Mouse (Mus musculus): ENCODE measurements around the gene Phykpl. TPM values are rescaled to one million over a fixed set of nuclear protein-coding genes. Genes with fewer than 3 reads are reported as not detected.

Gene Phykpl
- total RNA-seq (2023) = 5.9 and 6.2 TPM in 2 replicates

DNA sequence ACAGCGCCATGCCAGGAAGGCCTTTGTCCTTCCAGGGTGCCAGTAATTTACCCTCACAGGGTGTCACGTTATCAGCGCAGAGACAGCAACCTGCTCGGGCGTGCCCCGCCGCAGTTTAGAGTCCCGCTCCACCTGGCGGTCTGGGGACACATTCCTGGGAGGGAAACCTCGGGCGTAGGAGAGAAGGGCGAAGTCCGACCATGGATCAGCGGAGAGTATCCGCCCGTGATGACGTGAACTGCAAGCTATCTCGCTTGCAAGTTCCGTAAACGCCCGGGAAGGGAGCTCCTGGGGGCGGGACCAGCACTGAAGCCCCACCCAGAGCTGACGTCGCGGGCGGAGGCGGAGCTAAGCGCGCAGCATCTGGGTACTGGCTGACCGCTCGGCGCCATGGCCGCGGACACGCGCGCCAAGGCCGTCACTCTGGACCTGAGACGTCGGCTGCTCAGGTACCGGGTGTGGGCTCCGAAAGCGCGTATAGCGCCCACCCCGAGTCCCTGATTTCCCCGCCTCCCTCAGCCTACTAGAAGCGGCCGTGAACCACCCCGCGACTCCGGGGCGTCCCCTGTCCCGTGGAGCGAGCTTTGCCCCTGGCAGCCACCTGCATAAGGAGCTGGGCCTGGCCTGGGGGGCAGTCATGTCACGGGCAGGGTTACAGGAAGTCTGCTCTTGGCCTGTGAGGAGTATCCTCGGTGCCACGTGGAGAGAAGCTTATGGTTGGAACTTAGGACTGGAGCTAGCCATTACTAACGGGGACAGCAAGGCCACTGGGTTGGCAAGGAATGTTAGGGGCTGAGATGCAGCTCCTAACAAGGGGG, at the start of gene Phykpl:
Gene Phykpl, plus strand, starts transcription at position 327 of the 818 bp plus-strand sequence.

DNA sequence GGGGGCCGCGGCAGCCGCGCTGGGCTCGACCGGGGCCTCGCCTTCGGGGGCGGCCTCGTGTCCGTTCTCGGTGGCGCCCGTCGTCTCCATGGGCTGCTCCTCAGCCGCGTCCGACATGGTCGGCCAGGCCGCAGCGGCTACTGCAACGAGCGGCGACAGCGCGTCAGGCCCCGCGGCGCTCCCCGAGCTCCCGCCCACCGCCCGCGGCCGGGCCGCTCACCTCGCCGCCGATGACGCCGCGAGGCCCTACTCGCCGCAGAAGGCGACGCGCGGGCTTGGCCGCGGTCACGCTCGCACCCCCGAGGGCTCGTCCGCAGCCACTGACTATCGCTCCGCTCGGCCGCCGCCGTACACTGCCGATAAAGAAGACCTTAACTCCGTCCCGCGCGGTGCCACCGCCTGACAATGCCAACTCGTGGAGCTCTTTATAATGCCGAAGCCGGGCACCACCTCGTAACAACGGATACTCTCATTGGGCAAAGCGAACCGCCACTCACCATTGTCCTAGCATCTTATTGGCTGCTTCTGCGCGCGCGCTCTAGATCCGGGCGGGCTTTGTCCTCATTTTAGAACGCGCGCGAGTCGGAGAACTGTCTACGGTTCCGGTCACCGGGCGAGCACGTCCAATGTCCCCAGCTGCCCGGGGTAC, 22.0 kb downstream of the Phykpl start, which contains the start of gene Hnrnpab:
Gene Hnrnpab, minus strand, starts transcription at position 401 of the 649 bp plus-strand sequence.

DNA sequence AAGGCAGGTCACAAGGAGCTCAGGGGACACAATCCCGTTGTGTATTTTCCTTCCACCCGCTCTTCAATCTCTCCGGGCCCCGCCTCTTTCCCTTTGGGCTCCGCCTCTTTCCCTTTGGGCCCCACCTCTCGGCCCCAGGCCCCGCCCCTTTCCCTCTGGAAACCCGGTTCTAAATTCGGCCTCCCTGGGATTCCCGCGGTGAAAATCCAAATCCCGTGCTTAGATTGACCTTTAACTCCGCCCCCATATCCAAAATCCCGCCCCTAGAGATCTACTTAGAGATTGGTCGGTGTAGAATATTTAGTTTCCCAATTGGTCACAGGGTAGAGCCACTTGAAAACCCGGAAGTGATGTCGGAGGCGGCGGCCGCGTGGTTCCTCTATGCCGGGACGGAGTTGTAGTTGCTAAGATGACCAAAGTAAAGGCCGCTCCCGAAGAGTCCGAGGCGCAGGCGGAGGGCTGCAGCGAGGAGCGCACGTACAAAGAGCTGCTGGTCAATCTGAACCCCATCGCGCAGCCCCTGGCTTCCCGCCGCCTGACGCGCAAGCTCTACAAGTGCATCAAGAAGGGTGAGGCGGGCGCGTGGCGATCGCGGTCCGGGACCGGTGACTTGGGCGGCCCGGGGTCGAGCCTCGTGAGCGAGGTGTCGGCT, 35.0 kb downstream of the Phykpl start, which contains the start of gene Nhp2:
Gene Nhp2, plus strand, starts transcription at position 327 of the 652 bp plus-strand sequence.

DNA sequence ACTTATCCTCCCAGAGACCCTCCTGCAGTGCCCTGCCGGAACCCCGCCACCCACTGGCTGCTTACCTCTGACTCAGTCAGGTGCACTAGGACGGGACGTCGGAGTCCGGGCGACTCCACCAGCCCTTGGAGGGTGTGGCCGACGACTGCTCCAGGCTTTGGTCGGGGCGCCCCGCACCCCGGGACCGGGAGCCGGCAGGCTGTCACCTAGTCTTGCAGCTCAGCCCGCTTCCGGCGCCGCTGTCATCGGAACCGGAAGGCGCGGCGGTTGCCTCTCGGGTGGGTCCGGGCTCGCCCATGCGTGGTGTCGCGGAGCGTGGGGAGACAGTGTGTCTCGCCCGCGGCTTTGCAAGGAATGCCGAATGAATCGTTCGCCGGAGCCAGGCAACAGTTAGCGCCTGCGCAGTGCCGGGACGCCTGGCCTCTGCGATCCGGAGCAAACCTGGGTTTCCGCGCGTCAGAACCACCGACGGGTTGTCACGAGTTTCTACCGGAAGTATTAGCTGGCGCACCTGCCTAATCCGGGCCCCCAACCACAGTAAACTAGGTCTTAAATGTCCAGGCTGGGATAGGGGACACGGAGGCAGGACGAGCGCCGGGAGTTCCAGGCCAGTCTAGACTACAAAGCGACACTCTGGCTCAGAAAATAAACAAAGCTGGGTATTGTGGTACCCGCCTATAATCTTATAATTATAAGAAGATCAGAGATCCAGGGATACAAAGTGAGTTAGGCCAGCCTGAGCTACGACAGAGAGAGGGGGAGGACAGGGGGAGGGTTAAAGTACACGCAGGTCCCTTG, 51.2 kb downstream of the Phykpl start, which contains the start of gene Rmnd5b:
Gene Rmnd5b, minus strand, starts transcription at position 372 of the 798 bp plus-strand sequence.

DNA sequence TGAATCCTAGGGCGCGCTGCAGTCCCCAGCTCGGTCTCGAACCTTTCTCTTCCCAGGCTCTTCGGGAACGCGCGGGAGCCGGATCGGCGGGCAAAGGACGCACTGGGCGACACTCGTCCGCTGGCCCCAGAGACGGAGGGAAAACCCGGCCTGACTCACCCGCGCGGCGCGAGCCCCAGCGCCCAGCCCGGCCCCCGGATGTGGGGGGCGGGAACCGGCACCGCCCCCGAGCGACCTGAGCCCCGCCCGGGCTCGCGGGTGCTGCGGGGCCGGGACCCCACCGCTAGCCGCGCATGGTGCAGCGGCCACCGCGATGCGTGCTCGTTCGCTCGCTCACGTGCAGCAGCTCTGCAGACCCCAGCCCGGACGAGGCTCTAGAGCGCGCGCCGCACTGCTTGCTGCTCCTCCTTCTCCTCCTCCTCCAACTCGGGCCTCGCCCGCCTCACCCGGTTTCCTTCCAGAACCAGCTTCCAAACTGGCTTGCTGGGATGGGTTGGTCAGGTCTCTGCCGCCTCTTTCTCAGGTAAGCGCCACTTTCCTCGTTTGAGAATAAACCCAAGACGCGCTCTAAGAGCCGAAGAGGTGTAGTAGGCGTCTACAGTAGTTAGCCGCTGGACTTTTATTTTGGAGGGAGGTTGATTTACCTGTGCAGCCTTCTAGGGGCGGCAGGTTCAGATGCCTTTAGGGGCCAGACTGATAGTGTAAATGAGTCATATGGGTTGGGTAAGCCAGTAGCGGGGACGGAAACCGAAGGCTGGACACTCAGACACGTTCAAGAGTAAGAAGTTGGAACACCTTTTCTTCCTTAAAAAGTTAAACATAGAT, 66.3 kb downstream of the Phykpl start, which contains the start of the genes N4bp3 and D930048N14Rik:
Gene N4bp3, minus strand, starts transcription at position 152 of the 825 bp plus-strand sequence.
Gene D930048N14Rik, plus strand, starts transcription at position 264 of the 825 bp plus-strand sequence.

Other genes starting within 250 kb of the Phykpl start
- 132 and 142 TPM in 2 replicates for gene Hnrnpab, start 22.1 kb downstream of the Phykpl start, total RNA-seq (2023)
- gene Nhp2, start 35.0 kb downstream of the Phykpl start, total RNA-seq (2023) = 28.5 and 34.4 TPM in 2 replicates
- gene Rmnd5b, start 51.1 kb downstream of the Phykpl start, total RNA-seq (2023) = 73.4 and 93.7 TPM in 2 replicates
- gene N4bp3, start 66.1 kb downstream of the Phykpl start, total RNA-seq (2023) = 6.0 and 11.2 TPM in 2 replicates
- 0.48 and 0.60 TPM in 2 replicates for gene D930048N14Rik, start 66.2 kb downstream of the Phykpl start, total RNA-seq (2023)
- gene 0610009B22Rik, start 104.1 kb downstream of the Phykpl start, total RNA-seq (2023) = 6.5 and 7.1 TPM in 2 replicates
- gene Sec24a, start 178.9 kb downstream of the Phykpl start, total RNA-seq (2023) = 26.7 and 31.6 TPM in 2 replicates
- 18.8 and 25.3 TPM in 2 replicates for gene Sar1b, start 178.9 kb downstream of the Phykpl start, total RNA-seq (2023)